Mouse (Mus musculus): ENCODE results near the gene Mrln. TPM values are rescaled to one million over a fixed set of nuclear protein-coding genes. Genes with fewer than 3 reads are reported as not detected.
A peak's percentile ranks its signal among the peaks of the same experiment; 100 is the strongest.

Mrln gene
- polyA plus RNA-seq (2015; fragmentation: Nextera tagmentation; extraction: Ambion mirVana), result 16.1 and 40.2 TPM in 2 replicates

GRCm38 (mm10) chr10:70204505-70205399, at the start of gene Mrln:
Gene Mrln, plus strand, starts transcription at chr10:70204664.
- Histone ChIP-seq H3K4me3 (peak within 1 kb of the TSS; percentile 8), H3K36me3 (no peaks in the 10 kb centered on the region), H3K27ac (peak within 1 kb of the TSS; percentile 62), H3K9ac (no peak within 1 kb of the TSS), H3K4me2 (peak within 1 kb of the TSS; percentile 14; the same call in 1 of the 2 replicates), H3K4me1 (peaks cover 16% of the 10 kb centered on the region), H3K9me3 (no peaks in the 10 kb centered on the region), H3K27me3 (no peaks in the 10 kb centered on the region)
- 24% methylated on average over 17 of the region's 17 CpGs for WGBS
- ATAC-seq (ENCODE audit: insufficient number of reproducible peaks, low FRiP score, low TSS enrichment, low read depth), result 0 out of 2 replicates have a peak, but pooled peaks have one; percentile 59

- Histone ChIP-seq H3K9me3 (peaks cover 3% of the 10 kb centered on the region; the same call in 1 of the 2 replicates), H3K4me3 (no peak overlapping the region), H3K9ac (no peak overlapping the region), H3K4me1 (peaks cover 16% of the 10 kb centered on the region), H3K36me3 (peaks cover 34% of the 10 kb centered on the region), H3K27ac (no peak overlapping the region), H3K27me3 (no peaks in the 10 kb centered on the region), H3K4me2 (no peak overlapping the region)
- 71% methylated on average over 3 of the region's 3 CpGs for WGBS
- no peak for ATAC-seq (ENCODE audit: insufficient number of reproducible peaks, low FRiP score, low TSS enrichment, low read depth)
These were observed 47.9 kb upstream of the Mrln start for GRCm38 (mm10) chr10:70156431-70157165.

GRCm38 (mm10) chr10:70159651-70160320, 44.7 kb upstream of the Mrln start:
- no peaks in the 10 kb centered on the region for H3K27me3 ChIP-seq
- peaks cover 32% of the 10 kb centered on the region for H3K36me3 ChIP-seq
- 82% methylated on average over 12 of the region's 12 CpGs for WGBS
- no peak overlapping the region for H3K9ac ChIP-seq
- H3K4me2 ChIP-seq, result no peak overlapping the region
- no peak overlapping the region for H3K4me3 ChIP-seq
- H3K9me3 ChIP-seq, result peaks cover 3% of the 10 kb centered on the region; the same call in 1 of the 2 replicates
- ATAC-seq (ENCODE audit: insufficient number of reproducible peaks, low FRiP score, low TSS enrichment, low read depth), result no peak
- H3K27ac ChIP-seq, result no peak overlapping the region
- H3K4me1 ChIP-seq, result peaks cover 8% of the 10 kb centered on the region; the same call in 1 of the 2 replicates

GRCm38 (mm10) chr10:70160811-70161210, 43.7 kb upstream of the Mrln start:
- peaks cover 8% of the 10 kb centered on the region; the same call in 1 of the 2 replicates for H3K4me1 ChIP-seq
- no peaks in the 10 kb centered on the region for H3K27me3 ChIP-seq
- H3K9me3 ChIP-seq, result peaks cover 3% of the 10 kb centered on the region; the same call in 1 of the 2 replicates
- 92% methylated on average over 12 of the region's 12 CpGs for WGBS
- no peak overlapping the region for H3K4me3 ChIP-seq
- H3K36me3 ChIP-seq, result peaks cover 22% of the 10 kb centered on the region
- H3K4me2 ChIP-seq, result no peak overlapping the region
- H3K9ac ChIP-seq, result no peak overlapping the region
- no peak overlapping the region for H3K27ac ChIP-seq
- ATAC-seq (ENCODE audit: insufficient number of reproducible peaks, low FRiP score, low TSS enrichment, low read depth), result no peak

DNA sequence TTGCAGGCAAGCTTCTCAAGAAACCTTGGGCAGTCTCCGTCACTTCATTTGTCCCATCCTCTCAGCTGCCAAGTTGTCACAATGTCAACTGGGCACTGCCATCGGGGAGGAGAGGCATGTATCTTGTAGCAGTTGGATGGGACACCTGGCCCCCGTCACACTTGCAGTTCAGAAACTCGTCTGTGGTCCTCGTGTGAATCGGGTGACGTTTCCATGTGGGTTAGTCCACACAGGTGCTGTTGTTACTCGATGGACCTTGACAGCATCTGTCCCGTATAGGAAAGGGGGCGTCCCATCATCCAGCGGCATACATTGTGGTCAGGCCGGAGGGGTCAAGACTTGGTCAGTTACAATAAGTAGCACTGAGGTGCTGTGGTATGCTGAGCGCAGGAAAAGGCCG, 43.0 kb upstream of the Mrln start:
- 93% methylated on average over 14 of the region's 14 CpGs for WGBS
- H3K4me2 ChIP-seq, result no peak overlapping the region
- no peak for ATAC-seq (ENCODE audit: insufficient number of reproducible peaks, low FRiP score, low TSS enrichment, low read depth)

DNA sequence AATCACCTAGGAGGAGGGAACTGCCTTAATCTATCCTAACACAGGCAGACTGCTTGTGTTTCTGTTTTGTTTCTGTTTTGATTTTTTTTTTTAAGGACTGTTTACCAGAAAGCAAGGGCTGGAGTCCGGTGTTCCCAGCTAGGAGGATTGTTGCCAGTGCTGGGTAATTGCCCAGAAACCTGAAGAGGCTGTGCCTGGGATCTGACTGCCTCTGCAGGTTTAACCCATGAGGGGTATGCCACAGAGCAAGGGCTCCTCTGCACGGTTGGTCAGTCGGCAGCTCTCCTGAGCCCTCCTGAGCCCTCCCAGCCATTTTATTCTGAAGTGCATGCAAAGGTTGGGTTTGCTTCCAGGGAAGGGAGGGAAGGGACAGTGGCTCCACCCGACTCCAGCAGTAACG, 40.8 kb upstream of the Mrln start:
- 43% methylated on average over 5 of the region's 5 CpGs for WGBS
- Histone ChIP-seq H3K9me3 (no peaks in the 10 kb centered on the region), H3K4me3 (no peak overlapping the region), H3K27ac (no peak overlapping the region), H3K4me1 (peaks cover 8% of the 10 kb centered on the region; the same call in 1 of the 2 replicates), H3K9ac (no peak overlapping the region), H3K27me3 (no peaks in the 10 kb centered on the region), H3K36me3 (peaks cover 22% of the 10 kb centered on the region), H3K4me2 (no peak overlapping the region)
- no peak for ATAC-seq (ENCODE audit: insufficient number of reproducible peaks, low FRiP score, low TSS enrichment, low read depth)

More for the DNA sequence above, 43.0 kb upstream of the Mrln start:
- H3K27me3 ChIP-seq, result no peaks in the 10 kb centered on the region
- peaks cover 15% of the 10 kb centered on the region for H3K36me3 ChIP-seq
- H3K4me3 ChIP-seq, result no peak overlapping the region
- H3K4me1 ChIP-seq, result peaks cover 6% of the 10 kb centered on the region; the same call in 1 of the 2 replicates
- H3K9ac ChIP-seq, result no peak overlapping the region
- no peak overlapping the region for H3K27ac ChIP-seq
- peaks cover 3% of the 10 kb centered on the region; the same call in 1 of the 2 replicates for H3K9me3 ChIP-seq

DNA sequence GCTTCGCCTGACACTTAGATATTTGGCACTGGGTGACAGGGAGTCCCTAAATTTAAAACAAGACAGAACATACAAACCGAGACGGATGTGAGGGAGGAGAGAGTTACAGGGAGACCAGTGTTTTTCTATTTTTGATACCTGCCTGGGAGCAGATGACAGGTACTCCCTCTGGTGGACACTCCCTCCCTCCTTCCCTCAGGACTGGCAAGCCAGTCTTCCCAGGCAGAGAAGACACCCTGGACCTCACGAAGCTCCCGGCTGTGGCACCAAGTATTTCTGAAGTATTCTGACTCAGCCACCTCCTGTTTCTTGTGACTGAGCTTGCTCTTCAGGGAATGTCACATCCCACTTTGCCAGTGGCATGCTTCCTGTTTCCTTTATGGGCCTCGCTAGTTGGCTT, 38.6 kb upstream of the Mrln start:
- H3K4me2 ChIP-seq, result no peak overlapping the region
- no peak overlapping the region for H3K4me3 ChIP-seq
- H3K4me1 ChIP-seq, result peaks cover 8% of the 10 kb centered on the region; the same call in 1 of the 2 replicates
- no peak for ATAC-seq (ENCODE audit: insufficient number of reproducible peaks, low FRiP score, low TSS enrichment, low read depth)
- H3K27ac ChIP-seq, result no peak overlapping the region
- peaks cover 40% of the 10 kb centered on the region for H3K36me3 ChIP-seq
- H3K27me3 ChIP-seq, result no peaks in the 10 kb centered on the region
- H3K9ac ChIP-seq, result no peak overlapping the region
- 71% methylated on average over 6 of the region's 6 CpGs for WGBS
- no peaks in the 10 kb centered on the region for H3K9me3 ChIP-seq

- no peaks in the 10 kb centered on the region for H3K27me3 ChIP-seq
- no peak for ATAC-seq (ENCODE audit: insufficient number of reproducible peaks, low FRiP score, low TSS enrichment, low read depth)
- peaks cover 42% of the 10 kb centered on the region for H3K36me3 ChIP-seq
- WGBS, result 79% methylated on average over 5 of the region's 5 CpGs
- H3K4me2 ChIP-seq, result no peak overlapping the region
- H3K4me1 ChIP-seq, result peaks cover 8% of the 10 kb centered on the region; the same call in 1 of the 2 replicates
- H3K4me3 ChIP-seq, result no peak overlapping the region
- H3K9me3 ChIP-seq, result no peaks in the 10 kb centered on the region
- no peak overlapping the region for H3K9ac ChIP-seq
- no peak overlapping the region for H3K27ac ChIP-seq
These were observed 38.0 kb upstream of the Mrln start for GRCm38 (mm10) chr10:70166427-70166826.

DNA sequence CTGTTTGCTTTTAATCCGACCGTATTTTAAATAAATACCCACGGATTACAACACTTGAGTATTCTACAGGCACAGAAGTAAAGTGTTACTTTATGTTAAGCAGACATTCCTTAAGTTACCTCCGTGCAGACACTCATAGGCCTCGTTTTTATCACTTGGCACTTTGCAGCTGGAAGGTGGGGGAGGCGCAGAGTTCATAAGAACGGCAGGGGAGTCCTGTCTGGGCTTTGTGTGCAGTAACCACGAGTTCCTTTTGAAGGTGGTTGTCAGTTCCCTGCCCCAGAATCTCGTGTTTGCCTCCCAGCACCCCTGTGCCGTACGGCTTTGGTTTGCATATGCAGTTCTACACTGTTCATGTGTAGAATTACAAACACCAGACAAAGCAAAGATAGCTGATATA, 36.8 kb upstream of the Mrln start:
- peaks cover 44% of the 10 kb centered on the region for H3K36me3 ChIP-seq
- H3K9ac ChIP-seq, result no peak overlapping the region
- H3K27me3 ChIP-seq, result no peaks in the 10 kb centered on the region

DNA sequence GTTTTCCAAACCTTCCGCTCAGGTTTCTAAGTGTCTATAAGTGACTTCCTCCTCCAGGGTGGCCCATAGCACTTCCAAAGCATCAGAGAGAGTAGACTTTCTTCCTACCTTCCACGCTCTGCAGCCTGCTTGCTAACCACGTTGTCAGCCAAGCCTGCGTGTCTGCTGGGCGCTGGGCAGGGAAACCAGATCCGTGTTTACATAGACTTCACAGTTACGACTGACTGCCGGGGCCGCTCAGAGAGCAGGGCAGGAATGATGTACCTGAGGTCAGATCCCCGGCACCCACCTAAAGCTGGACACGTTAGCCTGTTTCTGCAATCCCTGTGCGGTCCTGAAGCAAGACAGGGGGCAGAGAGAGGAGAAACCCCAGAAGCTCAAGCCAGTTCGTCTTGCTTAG, 36.1 kb upstream of the Mrln start:
- Histone ChIP-seq H3K27ac (no peak overlapping the region), H3K36me3 (peaks cover 44% of the 10 kb centered on the region), H3K27me3 (no peaks in the 10 kb centered on the region), H3K9me3 (no peaks in the 10 kb centered on the region), H3K4me2 (no peak overlapping the region), H3K9ac (no peak overlapping the region), H3K4me1 (peaks cover 8% of the 10 kb centered on the region; the same call in 1 of the 2 replicates), H3K4me3 (no peak overlapping the region)
- no peak for ATAC-seq (ENCODE audit: insufficient number of reproducible peaks, low FRiP score, low TSS enrichment, low read depth)
- 67% methylated on average over 13 of the region's 13 CpGs for WGBS

More for the DNA sequence above, 36.8 kb upstream of the Mrln start:
- peaks cover 8% of the 10 kb centered on the region; the same call in 1 of the 2 replicates for H3K4me1 ChIP-seq
- WGBS, result 54% methylated on average over 11 of the region's 11 CpGs
- ATAC-seq (ENCODE audit: insufficient number of reproducible peaks, low FRiP score, low TSS enrichment, low read depth), result no peak
- H3K9me3 ChIP-seq, result no peaks in the 10 kb centered on the region
- no peak overlapping the region for H3K27ac ChIP-seq
- H3K4me3 ChIP-seq, result no peak overlapping the region
- H3K4me2 ChIP-seq, result no peak overlapping the region

GRCm38 (mm10) chr10:70169044-70169443, 35.4 kb upstream of the Mrln start:
- Histone ChIP-seq H3K4me2 (no peak overlapping the region), H3K9ac (no peak overlapping the region), H3K27ac (no peak overlapping the region), H3K4me1 (peaks cover 2% of the 10 kb centered on the region; the same call in 1 of the 2 replicates), H3K36me3 (peaks cover 47% of the 10 kb centered on the region), H3K27me3 (no peaks in the 10 kb centered on the region), H3K4me3 (no peak overlapping the region), H3K9me3 (no peaks in the 10 kb centered on the region)
- no peak for ATAC-seq (ENCODE audit: insufficient number of reproducible peaks, low FRiP score, low TSS enrichment, low read depth)
- WGBS, result 82% methylated on average over 18 of the region's 18 CpGs
